Mouse (Mus musculus): Measurements from ENCODE around the gene Xndc1. TPM values are rescaled to one million over a fixed set of nuclear protein-coding genes. Genes with fewer than 3 reads are reported as not detected.

The Xndc1 gene
- total RNA-seq, 2 experiments from 2014 or later, result 22.4 to 27.0 TPM

Other genes starting within 250 kb of the Xndc1 start
- not detected for gene Phox2a, start 247.2 kb upstream of the Xndc1 start, total RNA-seq (2021)
- gene Inppl1, start 227.3 kb upstream of the Xndc1 start, total RNA-seq (2021), result 10 to 100 TPM; 23.0 to 31.1 TPM
- under 1 TPM in 1 of 2 experiments, not detected in 1; 0.40 TPM for gene Folr2, start 208.3 kb upstream of the Xndc1 start, total RNA-seq (2021)
- gene Anapc15, start 201.8 kb upstream of the Xndc1 start, total RNA-seq (2021), result 10 to 100 TPM; 30.5 to 34.9 TPM
- 1 to 10 TPM in 1 of 2 experiments, under 1 TPM in 1; 0.76 to 3.0 TPM for gene Folr1, start 194.7 kb upstream of the Xndc1 start, total RNA-seq (2021)
- 10 to 100 TPM; 90.2 to 96.3 TPM for gene Lamtor1, start 159.6 kb upstream of the Xndc1 start, total RNA-seq (2021)
- not detected for gene Tomt, start 159.2 kb upstream of the Xndc1 start, total RNA-seq (2021)
- 1 to 10 TPM; 4.9 to 7.9 TPM for gene Lrrc51, start 131.6 kb upstream of the Xndc1 start, total RNA-seq (2021)
- 100 to 1,000 TPM; 108 to 119 TPM for gene Numa1, start 131.4 kb upstream of the Xndc1 start, total RNA-seq (2021)
- gene Il18bp, start 46.8 kb upstream of the Xndc1 start, total RNA-seq (2021), result 1 to 10 TPM; 5.6 to 6.1 TPM
- gene Rnf121, start within 50 bp of the Xndc1 start, total RNA-seq (2021), result 10 to 100 TPM; 36.5 to 40.4 TPM
- gene Xntrpc, start 202 bp downstream of the Xndc1 start, total RNA-seq (2021), result 1 to 10 TPM; 2.0 to 3.3 TPM
- 1 to 10 TPM in 1 of 2 experiments, not detected in 1; 1.9 TPM for gene Trpc2, start 17.6 kb downstream of the Xndc1 start, total RNA-seq (2021)
- not detected for gene Art1, start 36.2 kb downstream of the Xndc1 start, total RNA-seq (2021)
- gene Art5, start 44.0 kb downstream of the Xndc1 start, total RNA-seq (2021), result not detected
- not detected for gene Chrna10, start 51.3 kb downstream of the Xndc1 start, total RNA-seq (2021)
- gene Nup98, start 144.7 kb downstream of the Xndc1 start, total RNA-seq (2021), result 10 to 100 TPM; 41.3 to 43.9 TPM
- gene Pgap2, start 144.7 kb downstream of the Xndc1 start, total RNA-seq (2021), result 10 to 100 TPM; 27.8 to 29.5 TPM
- 10 to 100 TPM; 27.8 to 32.9 TPM for gene Rhog, start 190.5 kb downstream of the Xndc1 start, total RNA-seq (2021)
- gene Stim1, start 202.3 kb downstream of the Xndc1 start, total RNA-seq (2021), result 10 to 100 TPM; 66.7 to 71.6 TPM